Mouse (Mus musculus): Measurements from ENCODE around the gene 1700028P14Rik. TPM values are rescaled to one million over a fixed set of nuclear protein-coding genes. Genes with fewer than 3 reads are reported as not detected.

Gene 1700028P14Rik
- polyA plus RNA-seq (2015; fragmentation: Nextera tagmentation; extraction: Ambion mirVana) = not detected in 2 replicates

DNA sequence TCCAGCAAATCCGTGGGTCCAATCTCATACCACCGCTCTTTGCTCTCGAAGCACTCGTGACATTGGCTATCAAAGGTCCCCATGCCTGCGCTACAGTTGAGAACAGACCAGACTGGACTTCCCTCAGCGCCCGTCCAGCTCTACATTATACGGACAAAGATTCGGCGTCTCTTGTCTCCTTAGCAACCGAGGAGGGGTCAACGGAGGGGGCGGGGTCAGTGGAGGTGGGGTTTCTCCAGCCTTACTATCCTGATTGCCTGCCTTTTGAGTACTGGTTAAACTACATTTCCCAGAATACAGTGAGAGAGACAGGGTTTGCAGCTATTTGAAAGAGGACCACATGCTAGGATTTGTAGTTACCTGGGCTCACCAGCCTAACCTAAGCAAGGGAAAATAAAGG, at the start of gene 1700028P14Rik:
Gene 1700028P14Rik, minus strand, starts transcription at position 169 of the 400 bp plus-strand sequence.
- Histone ChIP-seq H3K36me3 (replicated peaks; ENCODE audit: insufficient read depth, low read length) (no peaks in the 10 kb centered on the region), H3K4me2 (ENCODE audit: low read depth, low read length) (peak within 1 kb of the TSS; percentile 40; the same call in 1 of the 2 replicates), H3K4me1 (ENCODE audit: insufficient read depth) (no peaks in the 10 kb centered on the region), H3K27ac (ENCODE audit: low read depth) (no peak within 1 kb of the TSS), H3K9ac (replicated peaks) (no peak within 1 kb of the TSS), H3K4me3 (ENCODE audit: low read depth, low read length) (no peak within 1 kb of the TSS), H3K9me3 (ENCODE audit: low read length) (no peaks in the 10 kb centered on the region), H3K27me3 (ENCODE audit: insufficient read depth, low read length) (0 out of 2 replicates have a peak, but pooled peaks cover 4% of the 10 kb centered on the region)
- WGBS (ENCODE audit: insufficient replicate concordance) = 9% methylated on average over 13 of the region's 13 CpGs
- DNase-seq (peak; percentile 59), ATAC-seq (peak; percentile 67)
- no peak for TF ChIP-seq CTCF (IDR thresholded peaks at IDR 0.05; ENCODE audit: low read depth)
- no peak for TF ChIP-seq EP300 (IDR thresholded peaks at IDR 0.05; ENCODE audit: low read depth)

DNA sequence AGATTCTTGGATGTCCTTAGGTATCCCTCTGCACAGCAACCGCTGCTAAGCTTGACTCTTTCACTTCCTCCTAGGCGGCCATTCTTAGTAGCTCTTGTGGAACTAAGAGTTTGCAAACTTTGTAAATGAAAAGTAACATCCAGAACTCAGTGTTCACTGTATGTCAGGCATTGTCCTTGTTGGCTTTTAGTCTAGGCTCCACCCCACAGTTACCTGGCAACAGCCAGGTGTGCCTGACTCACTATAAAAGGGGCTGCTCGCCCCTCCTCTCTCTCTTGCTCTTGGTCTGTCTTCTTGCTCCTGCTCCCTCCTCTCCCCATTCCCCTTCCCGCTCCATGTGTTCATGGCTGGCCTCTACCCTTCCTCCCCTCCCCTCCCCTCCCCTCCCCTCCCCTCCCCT, 46.5 kb upstream of the 1700028P14Rik start:
- H3K4me3 ChIP-seq (ENCODE audit: low read depth, low read length) = no peak overlapping the region
- no peaks in the 10 kb centered on the region for H3K9me3 ChIP-seq (ENCODE audit: low read length)
- H3K4me2 ChIP-seq (ENCODE audit: low read depth, low read length) = no peak overlapping the region
- no peak for DNase-seq
- no peak for ATAC-seq
- H3K27ac ChIP-seq (ENCODE audit: low read depth) = no peak overlapping the region
- TF ChIP-seq CTCF (IDR thresholded peaks at IDR 0.05; ENCODE audit: low read depth) (no peak), EP300 (IDR thresholded peaks at IDR 0.05; ENCODE audit: low read depth) (no peak)
- peaks cover 45% of the 10 kb centered on the region for H3K36me3 ChIP-seq (replicated peaks; ENCODE audit: insufficient read depth, low read length)
- no peak overlapping the region for H3K9ac ChIP-seq (replicated peaks)
- 85% methylated on average over 4 of the region's 4 CpGs for WGBS (ENCODE audit: insufficient replicate concordance)
- no peaks in the 10 kb centered on the region for H3K4me1 ChIP-seq (ENCODE audit: insufficient read depth)
- no peaks in the 10 kb centered on the region for H3K27me3 ChIP-seq (ENCODE audit: insufficient read depth, low read length)

DNA sequence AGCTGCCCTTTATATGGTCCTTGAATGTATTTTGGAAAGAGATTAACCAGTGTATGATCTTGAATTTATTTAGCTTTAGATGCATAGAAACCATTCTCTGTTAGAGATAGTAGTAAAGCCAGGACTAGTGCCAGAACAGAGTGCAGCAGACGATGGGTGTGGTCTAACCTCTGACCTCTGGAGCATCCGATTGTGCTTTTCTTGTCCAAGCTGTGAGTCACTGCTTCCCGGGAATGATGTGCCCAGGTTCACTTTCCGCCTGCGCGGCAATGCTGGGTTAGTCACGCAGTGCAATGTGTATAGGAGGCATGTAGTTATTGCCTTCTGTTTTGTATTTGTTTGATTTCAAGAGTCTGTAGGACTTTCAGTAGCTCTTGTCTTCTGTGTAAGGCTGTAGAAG, 45.8 kb upstream of the 1700028P14Rik start:
- Histone ChIP-seq H3K4me3 (ENCODE audit: low read depth, low read length) (no peak overlapping the region), H3K9ac (replicated peaks) (no peak overlapping the region), H3K27me3 (ENCODE audit: insufficient read depth, low read length) (no peaks in the 10 kb centered on the region), H3K4me2 (ENCODE audit: low read depth, low read length) (no peak overlapping the region), H3K9me3 (ENCODE audit: low read length) (no peaks in the 10 kb centered on the region), H3K36me3 (replicated peaks; ENCODE audit: insufficient read depth, low read length) (peaks cover 44% of the 10 kb centered on the region), H3K4me1 (ENCODE audit: insufficient read depth) (no peaks in the 10 kb centered on the region), H3K27ac (ENCODE audit: low read depth) (no peak overlapping the region)
- WGBS (ENCODE audit: insufficient replicate concordance) = 83% methylated on average over 7 of the region's 7 CpGs
- ATAC-seq (no peak), DNase-seq (no peak)
- TF ChIP-seq EP300 (IDR thresholded peaks at IDR 0.05; ENCODE audit: low read depth) = no peak
- no peak for TF ChIP-seq CTCF (IDR thresholded peaks at IDR 0.05; ENCODE audit: low read depth)

DNA sequence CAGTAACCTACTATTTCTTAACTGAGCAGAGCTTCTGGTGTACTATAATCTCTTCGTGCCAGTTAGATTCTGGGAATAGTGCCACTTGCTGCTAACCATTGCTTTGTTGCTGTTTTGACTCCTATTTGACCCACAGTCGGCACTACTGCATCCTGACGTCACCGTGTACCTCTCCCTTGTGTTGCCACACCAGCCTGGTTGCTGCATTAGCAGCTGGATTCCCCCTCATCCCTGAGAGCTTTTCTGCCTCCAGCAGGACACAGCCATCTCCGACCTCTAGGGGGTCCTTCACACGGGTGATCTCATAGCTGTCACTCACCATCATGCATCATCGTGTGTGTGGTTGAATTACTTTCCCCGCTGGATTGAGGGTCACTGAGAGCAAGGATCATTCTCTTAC, 45.2 kb upstream of the 1700028P14Rik start:
- no peak overlapping the region for H3K4me2 ChIP-seq (ENCODE audit: low read depth, low read length)
- H3K9me3 ChIP-seq (ENCODE audit: low read length) = no peaks in the 10 kb centered on the region
- no peak for DNase-seq
- no peak for TF ChIP-seq EP300 (IDR thresholded peaks at IDR 0.05; ENCODE audit: low read depth)
- no peak for TF ChIP-seq CTCF (IDR thresholded peaks at IDR 0.05; ENCODE audit: low read depth)
- no peak for ATAC-seq
- 81% methylated on average over 8 of the region's 8 CpGs for WGBS (ENCODE audit: insufficient replicate concordance)
- no peak overlapping the region for H3K27ac ChIP-seq (ENCODE audit: low read depth)
- no peaks in the 10 kb centered on the region for H3K27me3 ChIP-seq (ENCODE audit: insufficient read depth, low read length)
- no peaks in the 10 kb centered on the region for H3K4me1 ChIP-seq (ENCODE audit: insufficient read depth)
- H3K9ac ChIP-seq (replicated peaks) = no peak overlapping the region
- no peak overlapping the region for H3K4me3 ChIP-seq (ENCODE audit: low read depth, low read length)
- H3K36me3 ChIP-seq (replicated peaks; ENCODE audit: insufficient read depth, low read length) = peaks cover 39% of the 10 kb centered on the region

DNA sequence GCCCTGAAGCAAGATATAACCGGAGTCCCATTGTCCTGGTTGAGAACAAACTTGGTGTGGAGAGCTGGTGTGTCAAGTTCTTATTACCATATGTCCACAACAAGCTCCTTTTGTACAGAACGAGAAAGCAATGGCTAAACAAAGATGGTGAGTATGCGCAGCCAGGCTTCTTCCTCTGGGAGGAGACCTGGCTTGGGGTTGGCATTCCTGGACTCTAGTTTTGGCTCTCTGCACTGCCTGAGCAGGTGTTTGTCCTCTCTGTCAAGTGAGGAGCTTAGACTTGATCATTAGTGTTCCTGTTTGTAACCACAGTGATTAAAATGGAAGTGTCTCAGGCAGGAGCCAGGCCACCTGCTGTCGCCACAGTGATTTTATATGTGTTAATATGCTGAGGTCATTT, 41.7 kb upstream of the 1700028P14Rik start:
- Histone ChIP-seq H3K36me3 (replicated peaks; ENCODE audit: insufficient read depth, low read length) (peaks cover 29% of the 10 kb centered on the region), H3K4me1 (ENCODE audit: insufficient read depth) (no peaks in the 10 kb centered on the region), H3K27ac (ENCODE audit: low read depth) (no peak overlapping the region), H3K27me3 (ENCODE audit: insufficient read depth, low read length) (no peaks in the 10 kb centered on the region), H3K9me3 (ENCODE audit: low read length) (no peaks in the 10 kb centered on the region), H3K4me2 (ENCODE audit: low read depth, low read length) (no peak overlapping the region), H3K4me3 (ENCODE audit: low read depth, low read length) (no peak overlapping the region), H3K9ac (replicated peaks) (no peak overlapping the region)
- DNase-seq (no peak), ATAC-seq (no peak)
- 90% methylated on average over 4 of the region's 4 CpGs for WGBS (ENCODE audit: insufficient replicate concordance)
- TF ChIP-seq EP300 (IDR thresholded peaks at IDR 0.05; ENCODE audit: low read depth) (no peak), CTCF (IDR thresholded peaks at IDR 0.05; ENCODE audit: low read depth) (no peak)

DNA sequence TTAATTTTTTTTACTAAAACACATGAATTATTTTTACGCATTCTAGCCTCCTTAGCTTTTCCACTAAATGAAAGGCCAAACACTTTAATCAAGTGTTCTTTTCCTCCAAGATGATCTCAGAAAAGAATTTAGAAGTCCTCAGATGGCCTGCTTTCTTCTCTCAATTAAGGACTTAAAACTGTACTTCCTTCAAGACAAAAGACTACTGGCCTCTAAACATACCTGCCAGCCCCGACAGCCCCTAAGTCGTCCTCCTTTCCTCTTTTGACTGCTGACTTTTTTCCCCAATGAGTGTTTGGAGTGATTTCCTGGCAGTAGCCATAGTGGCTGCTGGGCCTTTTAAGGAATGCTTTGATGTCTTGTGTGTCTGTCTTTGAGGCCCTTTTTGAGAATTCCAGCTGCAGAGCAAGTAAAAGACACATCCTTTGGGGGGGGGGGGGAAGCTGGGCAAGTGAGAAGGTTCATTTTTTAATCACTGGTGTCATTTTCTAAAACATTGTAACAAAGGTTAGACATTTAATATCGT, 35.9 kb upstream of the 1700028P14Rik start:
- no peak overlapping the region for H3K27ac ChIP-seq (ENCODE audit: low read depth)
- peak overlapping the region; percentile 82 for H3K4me3 ChIP-seq (ENCODE audit: low read depth, low read length)
- peaks cover 5% of the 10 kb centered on the region; the same call in 1 of the 2 replicates for H3K4me1 ChIP-seq (ENCODE audit: insufficient read depth)
- peak overlapping the region; percentile 86 for H3K4me2 ChIP-seq (ENCODE audit: low read depth, low read length)
- no peak for TF ChIP-seq EP300 (IDR thresholded peaks at IDR 0.05; ENCODE audit: low read depth)
- no peak for TF ChIP-seq CTCF (IDR thresholded peaks at IDR 0.05; ENCODE audit: low read depth)
- 45% methylated on average over 4 of the region's 4 CpGs for WGBS (ENCODE audit: insufficient replicate concordance)
- no peak for DNase-seq
- H3K36me3 ChIP-seq (replicated peaks; ENCODE audit: insufficient read depth, low read length) = no peaks in the 10 kb centered on the region
- H3K27me3 ChIP-seq (ENCODE audit: insufficient read depth, low read length) = no peaks in the 10 kb centered on the region
- H3K9me3 ChIP-seq (ENCODE audit: low read length) = no peaks in the 10 kb centered on the region
- no peak overlapping the region for H3K9ac ChIP-seq (replicated peaks)
- no peak for ATAC-seq
